Mouse (Mus musculus) naive thymus-derived CD4-positive, alpha-beta T cell, adult 2 months (primary cell): ENCODE results near the gene Tmem62.
"Not testable (repeated sequence)": the region's sequence is repeated elsewhere in the genome, so short reads cannot be mapped to it uniquely, and the experiment has no call there.

Experiments
- DNase-seq: peaks from one replicate; pipeline ENCODE4 v3.0.0-alpha.2; 2011; ENCODE audit warnings: low read depth

The Tmem62 gene

GRCm38 (mm10) chr2:120976990-120977925 lies at the start of gene Tmem62:
Gene Tmem62 (plus strand): TSS chr2:120977017.
- DNase-seq, result peak; percentile 78

- DNase-seq, result no peak
Observed at GRCm38 (mm10) chr2:120933038-120933437, 43.8 kb upstream of the Tmem62 start.

- DNase-seq, result no peak
Observed at GRCm38 (mm10) chr2:120951208-120951607, 25.6 kb upstream of the Tmem62 start.

- DNase-seq, result no peak
Observed at GRCm38 (mm10) chr2:120952176-120952938, 24.5 kb upstream of the Tmem62 start.

GRCm38 (mm10) chr2:120959363-120959762 lies 17.5 kb upstream of the Tmem62 start:
- DNase-seq, result no peak

- no peak for DNase-seq
Observed at GRCm38 (mm10) chr2:120959827-120960226, 17.0 kb upstream of the Tmem62 start.

- DNase-seq, result no peak
Observed at GRCm38 (mm10) chr2:120960261-120960660, 16.6 kb upstream of the Tmem62 start.

GRCm38 (mm10) chr2:120963110-120963509 lies 13.7 kb upstream of the Tmem62 start:
- no peak for DNase-seq

GRCm38 (mm10) chr2:120965486-120965885 lies 11.3 kb upstream of the Tmem62 start:
- DNase-seq, result no peak

GRCm38 (mm10) chr2:120970045-120970539 lies 6.7 kb upstream of the Tmem62 start:
- DNase-seq, result no peak

- peak; percentile 90 for DNase-seq
Observed at GRCm38 (mm10) chr2:120970559-120971080, 6.2 kb upstream of the Tmem62 start, which contains the start of gene Ubr1. Gene Ubr1 (minus strand): TSS chr2:120970715.

GRCm38 (mm10) chr2:120971766-120972165 lies 5.1 kb upstream of the Tmem62 start:
- no peak for DNase-seq

- not testable (repeated sequence) for DNase-seq
Observed at GRCm38 (mm10) chr2:120972257-120972656, 4.6 kb upstream of the Tmem62 start.

- DNase-seq, result no peak
Observed at GRCm38 (mm10) chr2:120972964-120973363, 3.9 kb upstream of the Tmem62 start.

- peak; percentile 57 for DNase-seq
Observed at GRCm38 (mm10) chr2:120976308-120976707, 509 bp upstream of the Tmem62 start.

GRCm38 (mm10) chr2:120977926-120978692 lies 1.3 kb downstream of the Tmem62 start:
- DNase-seq, result peak; percentile 49

GRCm38 (mm10) chr2:120978693-120979037 lies 1.8 kb downstream of the Tmem62 start:
- DNase-seq, result peak; percentile 51

GRCm38 (mm10) chr2:120979819-120980218 lies 3.0 kb downstream of the Tmem62 start:
- no peak for DNase-seq

GRCm38 (mm10) chr2:120980861-120981260 lies 4.0 kb downstream of the Tmem62 start:
- DNase-seq, result no peak

GRCm38 (mm10) chr2:120983611-120984010 lies 6.8 kb downstream of the Tmem62 start:
- no peak for DNase-seq

GRCm38 (mm10) chr2:120985241-120985640 lies 8.4 kb downstream of the Tmem62 start:
- peak; percentile 32 for DNase-seq

- DNase-seq, result no peak
Observed at GRCm38 (mm10) chr2:120991196-120991595, 14.4 kb downstream of the Tmem62 start.
